Mouse (Mus musculus) macrophage (primary cell): ENCODE measurements around the gene Vmn1r222. TPM values are rescaled to one million over a fixed set of nuclear protein-coding genes. Genes with fewer than 3 reads are reported as not detected.

Source experiments
- polyA plus RNA-seq: library from polyadenylated mRNA; stranded (reverse); fragments of 250-400 nt; gene quantifications from 3 replicates; pipeline ENCODE4 v1.2.4, GENCODE M21; 2018; ENCODE audit warnings: inconsistent platforms

Gene Vmn1r222
- polyA plus RNA-seq, 1 experiment from 2014 or later, result not detected

Other genes with a start within 250 kb of the Vmn1r222 start
- gene Vmn1r213, start 228.3 kb downstream of the Vmn1r222 start, polyA plus RNA-seq, result not detected in 3 replicates
- not detected in 3 replicates for gene Vmn1r214, start 205.5 kb downstream of the Vmn1r222 start, polyA plus RNA-seq
- gene Vmn1r215, start 167.9 kb downstream of the Vmn1r222 start, polyA plus RNA-seq, result not detected in 3 replicates
- not detected in 3 replicates for gene Vmn1r217, start 117.7 kb downstream of the Vmn1r222 start, polyA plus RNA-seq
- gene Vmn1r218, start 102.8 kb downstream of the Vmn1r222 start, polyA plus RNA-seq, result not detected in 3 replicates
- not detected in 3 replicates for gene Vmn1r219, start 76.6 kb downstream of the Vmn1r222 start, polyA plus RNA-seq
- not detected in 3 replicates for gene Vmn1r220, start 48.0 kb downstream of the Vmn1r222 start, polyA plus RNA-seq
- gene Vmn1r221, start 21.8 kb downstream of the Vmn1r222 start, polyA plus RNA-seq, result not detected in 3 replicates
- gene Vmn1r223, start 11.2 kb upstream of the Vmn1r222 start, polyA plus RNA-seq, result not detected in 3 replicates
- gene Zfp322a, start 133.3 kb upstream of the Vmn1r222 start, polyA plus RNA-seq, result 12.3 to 19.9 TPM (median 12.8 TPM) in 3 replicates
- gene Abt1, start 187.9 kb upstream of the Vmn1r222 start, polyA plus RNA-seq, result 3.5 to 4.4 TPM (median 3.7 TPM) in 3 replicates
- not detected in 3 replicates for gene Btn1a1, start 230.0 kb upstream of the Vmn1r222 start, polyA plus RNA-seq